31 mouse cellular contexts compared by ENCODE assay signal in genomic region chrX:56474035-56474434, GRCm38 (mm10). TPM values are rescaled to one million over a fixed set of nuclear protein-coding genes. Genes with fewer than 3 reads are reported as not detected.
DNase-seq lines count a peak whose midpoint lies in the region; ATAC-seq and TF ChIP-seq lines count a peak whose summit lies in the region.
"Had no signal": no experiment of that assay in that cellular context is flagged by ENCODE, and none has a peak within 500 bp of the region (broad histone marks: within the 10 kb centered on the region; RNA-seq: fewer than 3 reads in every experiment).

No protein-coding gene starts in this region.

- peaks cover 4% of the 10 kb centered on the region; the same call in 1 of the 2 replicates for H3K36me3 ChIP-seq in heart, embryonic 13.5 days
- no peaks in the 10 kb centered on the region for H3K36me3 ChIP-seq in lung, postnatal 0 days (ENCODE audit: insufficient read depth, low read length)
- no peaks in the 10 kb centered on the region for H3K36me3 ChIP-seq in liver, postnatal 0 days (replicated peaks; ENCODE audit: insufficient read depth, low read length)
- H3K36me3 ChIP-seq: hindbrain, embryonic 15.5 days; intestine, embryonic 15.5 days; midbrain, embryonic 15.5 days had no signal

- H3K9me3 ChIP-seq in heart, embryonic 13.5 days, result no peaks in the 10 kb centered on the region
- H3K9me3 ChIP-seq in lung, postnatal 0 days (ENCODE audit: low read length), result no peaks in the 10 kb centered on the region
- H3K9me3 ChIP-seq in liver, postnatal 0 days (ENCODE audit: low read length), result no peaks in the 10 kb centered on the region
- H3K9me3 ChIP-seq: hindbrain, embryonic 15.5 days; intestine, embryonic 15.5 days; midbrain, embryonic 15.5 days had no signal

- ATAC-seq in heart, embryonic 13.5 days (ENCODE audit: extremely low read depth, insufficient number of reproducible peaks, low FRiP score, low TSS enrichment), result no peak
- 0 out of 2 replicates have a peak, but pooled peaks have one; percentile 43 for ATAC-seq in lung, postnatal 0 days
- peak; percentile 61 for ATAC-seq in megakaryocyte progenitor cell, adult 5-6 weeks (replicated peaks; ENCODE audit: poor library complexity)
- no peak for ATAC-seq in liver, postnatal 0 days
- ATAC-seq: activated CD4-positive, CD25-positive, alpha-beta regulatory T cell, adult 4 months; CD4-positive, CD25-positive, alpha-beta regulatory T cell, adult 4 months; midbrain, embryonic 15.5 days had no signal

- no peaks in the 10 kb centered on the region for H3K27me3 ChIP-seq in heart, embryonic 13.5 days (replicated peaks)
- no peaks in the 10 kb centered on the region for H3K27me3 ChIP-seq in lung, postnatal 0 days (replicated peaks; ENCODE audit: insufficient read depth, low read length)
- no peaks in the 10 kb centered on the region for H3K27me3 ChIP-seq in liver, postnatal 0 days (ENCODE audit: insufficient read depth, low read length)
- H3K27me3 ChIP-seq: hindbrain, embryonic 15.5 days; intestine, embryonic 15.5 days; midbrain, embryonic 15.5 days had no signal

- 37% methylated on average over 8 of the region's 8 CpGs for WGBS in heart, embryonic 13.5 days
- WGBS in lung, postnatal 0 days, result 39% methylated on average over 8 of the region's 8 CpGs
- WGBS in liver, postnatal 0 days (ENCODE audit: insufficient replicate concordance), result 60% methylated on average over 8 of the region's 8 CpGs

- H3K4me1 ChIP-seq in heart, embryonic 13.5 days, result peaks cover 10% of the 10 kb centered on the region; the same call in 1 of the 2 replicates
- H3K4me1 ChIP-seq in lung, postnatal 0 days (ENCODE audit: insufficient read depth, low read depth, low read length), result no peaks in the 10 kb centered on the region
- no peaks in the 10 kb centered on the region for H3K4me1 ChIP-seq in liver, postnatal 0 days (ENCODE audit: insufficient read depth)
- H3K4me1 ChIP-seq: embryonic facial prominence, embryonic 10.5 days; hindbrain, embryonic 15.5 days; intestine, embryonic 15.5 days; midbrain, embryonic 15.5 days had no signal

- DNase-seq in adrenal gland, adult 2 months, result peak; percentile 13
- no peak for DNase-seq in adrenal gland, postnatal 10 days
- DNase-seq in heart, postnatal 14 days, result no peak
- peak; percentile 25 for DNase-seq in lung, postnatal 0 days (ENCODE audit: low spot score)
- no peak for DNase-seq in lung, postnatal 36 days
- no peak for DNase-seq in liver, postnatal 0 days
- DNase-seq: adrenal gland, postnatal 25 days; cerebellum, adult 2 months; cerebellum, postnatal 36 days; gastrocnemius, postnatal 10 days; layer of hippocampus, postnatal 36 days; thymus, postnatal 25 days had no signal

- H3K4me3 ChIP-seq in heart, embryonic 13.5 days, result no peak overlapping the region
- no peak overlapping the region for H3K4me3 ChIP-seq in lung, postnatal 0 days (ENCODE audit: low read depth, low read length)
- H3K4me3 ChIP-seq in liver, postnatal 0 days (ENCODE audit: low read depth, low read length), result no peak overlapping the region
- H3K4me3 ChIP-seq: embryonic facial prominence, embryonic 10.5 days; hindbrain, embryonic 15.5 days; intestine, embryonic 15.5 days; midbrain, embryonic 15.5 days; myocyte had no signal

- peak overlapping the region; percentile 15; the same call in 1 of the 2 replicates for H3K27ac ChIP-seq in heart, embryonic 13.5 days (replicated peaks)
- no peak overlapping the region for H3K27ac ChIP-seq in lung, postnatal 0 days (ENCODE audit: low read length)
- H3K27ac ChIP-seq in liver, postnatal 0 days (ENCODE audit: low read depth), result no peak overlapping the region
- H3K27ac ChIP-seq: embryonic facial prominence, embryonic 10.5 days; hindbrain, embryonic 15.5 days; intestine, embryonic 15.5 days; liver, embryonic 14.5 days; midbrain, embryonic 15.5 days had no signal

- no peak overlapping the region for H3K9ac ChIP-seq in heart, embryonic 13.5 days
- no peak overlapping the region for H3K9ac ChIP-seq in lung, postnatal 0 days (replicated peaks; ENCODE audit: low read depth)
- H3K9ac ChIP-seq in liver, postnatal 0 days (replicated peaks), result no peak overlapping the region
- H3K9ac ChIP-seq: hindbrain, embryonic 15.5 days; intestine, embryonic 15.5 days; liver, embryonic 14.5 days; midbrain, embryonic 15.5 days had no signal

- TF ChIP-seq CTCF in lung, postnatal 0 days (IDR thresholded peaks at IDR 0.05), result no peak
- no peak for TF ChIP-seq CTCF in liver, postnatal 0 days (IDR thresholded peaks at IDR 0.05; ENCODE audit: low read depth)

- intact Hi-C loops in heart, postnatal 14 days (cut with DNase I), result loop anchor here (10.0 kb wide), 1 partner anchor 129 kb away; the partner anchor contains the start of gene Zfp449

- no peak for TF ChIP-seq EP300 in lung, postnatal 0 days (IDR thresholded peaks at IDR 0.05)
- no peak for TF ChIP-seq EP300 in liver, postnatal 0 days (IDR thresholded peaks at IDR 0.05; ENCODE audit: low read depth)

- H3K4me2 ChIP-seq in heart, embryonic 13.5 days, result peak overlapping the region; percentile 27; the same call in 1 of the 2 replicates
- no peak overlapping the region for H3K4me2 ChIP-seq in lung, postnatal 0 days (replicated peaks; ENCODE audit: low read depth, low read length)
- H3K4me2 ChIP-seq in liver, postnatal 0 days (ENCODE audit: low read depth, low read length), result no peak overlapping the region
- H3K4me2 ChIP-seq: hindbrain, embryonic 15.5 days; intestine, embryonic 15.5 days; midbrain, embryonic 15.5 days had no signal

RNA-seq across cellular contexts. Expression of gene Ints6l, which starts 19.4 kb away (rescaled TPM):
- 10 to 100 TPM; 24.0 to 26.1 TPM for total RNA-seq in adrenal gland, adult 2 months (2021)
- polyA plus RNA-seq in adrenal gland, adult 2 months (2012; rRNA removed), result 5.7 and 7.4 TPM in 2 replicates
- total RNA-seq in adrenal gland, postnatal 10 days (2021), result 10 to 100 TPM; 22.7 to 27.8 TPM
- polyA plus RNA-seq in heart, embryonic 13.5 days (2015; fragmentation: Nextera tagmentation; extraction: Ambion mirVana), result 15.0 and 15.3 TPM in 2 replicates
- 10 to 100 TPM; 10.9 to 11.3 TPM for total RNA-seq in heart, postnatal 14 days (2021)
- 27.0 and 30.9 TPM in 2 replicates for polyA plus RNA-seq in lung, postnatal 0 days (2015; fragmentation: Nextera tagmentation; extraction: Ambion mirVana)
- 99.4 and 104 TPM in 2 replicates for total RNA-seq in megakaryocyte progenitor cell, adult 5-6 weeks (2015)
- 44.3 and 63.7 TPM in 2 replicates for total RNA-seq in megakaryocyte progenitor cell, adult 5-6 weeks (2017)
- polyA plus RNA-seq in liver, postnatal 0 days (2015; fragmentation: Nextera tagmentation; extraction: Ambion mirVana), result 12.8 and 14.1 TPM in 2 replicates

RNA-seq across cellular contexts. Expression of gene Gm2174, which starts 26.3 kb away (rescaled TPM):
- not detected for total RNA-seq in adrenal gland, adult 2 months (2021)
- not detected in 2 replicates for polyA plus RNA-seq in adrenal gland, adult 2 months (2012; rRNA removed)
- total RNA-seq in adrenal gland, postnatal 10 days (2021), result not detected
- polyA plus RNA-seq in heart, embryonic 13.5 days (2015; fragmentation: Nextera tagmentation; extraction: Ambion mirVana), result 0.70 and 0.79 TPM in 2 replicates
- total RNA-seq in heart, postnatal 14 days (2021), result 1 to 10 TPM in 1 of 2 experiments, under 1 TPM in 1; 0.98 to 1.4 TPM
- 0.74 TPM in 1 of 2 replicates, not detected in the other for polyA plus RNA-seq in lung, postnatal 0 days (2015; fragmentation: Nextera tagmentation; extraction: Ambion mirVana)
- total RNA-seq in megakaryocyte progenitor cell, adult 5-6 weeks (2015), result 2.4 TPM in 1 of 2 replicates, not detected in the other
- 129 and 175 TPM in 2 replicates for total RNA-seq in megakaryocyte progenitor cell, adult 5-6 weeks (2017)
- 0.90 TPM in 1 of 2 replicates, not detected in the other for polyA plus RNA-seq in liver, postnatal 0 days (2015; fragmentation: Nextera tagmentation; extraction: Ambion mirVana)
- total RNA-seq: adrenal gland, postnatal 25 days; gastrocnemius, postnatal 10 days; layer of hippocampus, adult 18-20 months; layer of hippocampus, postnatal 36 days; left cerebral cortex, postnatal 14 days had no signal
- polyA plus RNA-seq: cerebellum, adult 2 months; neural tube, embryonic 14.5 days; small intestine, adult 2 months had no signal

RNA-seq across cellular contexts. Expression of gene Gm10477, which starts 50.5 kb away (rescaled TPM):
- not detected for total RNA-seq in adrenal gland, adult 2 months (2021)
- not detected in 2 replicates for polyA plus RNA-seq in adrenal gland, adult 2 months (2012; rRNA removed)
- not detected for total RNA-seq in adrenal gland, postnatal 10 days (2021)
- not detected in 2 replicates for polyA plus RNA-seq in heart, embryonic 13.5 days (2015; fragmentation: Nextera tagmentation; extraction: Ambion mirVana)
- total RNA-seq in heart, postnatal 14 days (2021), result not detected
- not detected in 2 replicates for polyA plus RNA-seq in lung, postnatal 0 days (2015; fragmentation: Nextera tagmentation; extraction: Ambion mirVana)
- not detected in 2 replicates for total RNA-seq in megakaryocyte progenitor cell, adult 5-6 weeks (2015)
- total RNA-seq in megakaryocyte progenitor cell, adult 5-6 weeks (2017), result not detected in 2 replicates
- not detected in 2 replicates for polyA plus RNA-seq in liver, postnatal 0 days (2015; fragmentation: Nextera tagmentation; extraction: Ambion mirVana)
- total RNA-seq: adrenal gland, postnatal 25 days; ES-E14; gastrocnemius, postnatal 10 days; heart, postnatal 36 days; layer of hippocampus, adult 18-20 months; layer of hippocampus, postnatal 36 days; left cerebral cortex, postnatal 14 days had no signal
- polyA plus RNA-seq: activated CD4-positive, CD25-positive, alpha-beta regulatory T cell, adult 4 months; CD4-positive, CD25-positive, alpha-beta regulatory T cell, adult 4 months; cerebellum, adult 2 months; embryonic facial prominence, embryonic 10.5 days; forebrain, embryonic 11.5 days; hindbrain, embryonic 15.5 days; intestine, embryonic 15.5 days; kidney, embryonic 16.5 days; limb, embryonic 14.5 days; liver, embryonic 14.5 days; midbrain, embryonic 15.5 days; myocyte; neural tube, embryonic 14.5 days; small intestine, adult 2 months had no signal

Comparison
In these comparisons a context has a peak if more than half of its experiments do, and no peak if none do; other contexts are left out.
1. DNase-seq: peak in adrenal gland, adult 2 months (single experiment) and lung, postnatal 0 days (single experiment); none in adrenal gland, postnatal 10 days (single experiment), heart, postnatal 14 days (0 of 2), lung, postnatal 36 days (single experiment) and liver, postnatal 0 days (single experiment).
2. ATAC-seq: peak in lung, postnatal 0 days (single experiment) and megakaryocyte progenitor cell, adult 5-6 weeks (single experiment); none in heart, embryonic 13.5 days (single experiment) and liver, postnatal 0 days (single experiment).